Mouse (Mus musculus) adrenal gland, adult (tissue): ENCODE data around the gene Abca16.

Experiments used
- DNase-seq, 2 experiments: peaks; one replicate each; pipeline ENCODE4 v3.0.0; 2022 to 2023; ENCODE audit warnings: low spot score in 1 of 2; ENCODE audit not compliant: inconsistent age in 2 of 2

Gene Abca16

DNA sequence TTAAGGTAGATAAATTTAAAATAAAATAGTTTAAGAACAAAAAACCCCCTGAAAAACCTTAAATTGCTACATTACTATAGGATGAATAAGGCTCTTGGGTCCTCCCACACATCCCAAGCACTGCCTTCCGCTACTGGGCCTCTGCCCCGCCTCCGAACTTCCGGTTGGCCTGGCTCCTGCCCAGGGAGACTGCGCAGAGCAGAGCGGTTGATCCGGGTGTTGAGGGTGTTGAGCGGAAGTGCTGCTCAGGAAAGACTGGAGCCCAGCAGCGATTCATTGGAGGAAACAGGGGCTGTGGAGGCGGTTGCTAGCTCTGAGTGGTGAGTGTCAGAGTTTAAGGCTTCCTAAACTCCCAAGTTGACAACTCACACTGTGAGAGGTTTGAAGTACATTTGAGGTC is at the start of gene Abca16:
Gene Abca16, plus strand, starts transcription at position 201 of the 400 bp plus-strand sequence.
- no peak for DNase-seq

DNA sequence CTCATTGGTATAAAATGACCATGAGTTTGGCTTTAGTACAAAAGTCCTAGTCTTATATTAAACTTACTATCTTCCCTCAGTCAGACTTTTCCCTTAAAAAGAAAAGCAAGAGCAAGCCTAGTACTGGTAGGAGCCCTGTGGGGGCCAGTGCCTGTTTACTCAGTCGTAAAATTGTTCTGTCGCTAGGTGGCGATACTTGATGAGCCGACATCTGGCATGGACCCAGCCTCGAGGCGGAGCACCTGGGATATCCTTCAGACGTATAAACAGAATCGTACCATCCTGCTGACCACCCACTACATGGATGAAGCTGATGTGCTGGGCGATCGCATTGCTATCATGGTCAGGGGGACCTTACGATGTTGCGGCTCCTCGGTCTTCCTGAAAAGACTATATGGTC is 48.3 kb upstream of the Abca16 start:
- peak in 1 of 2 experiments; percentile 3 for DNase-seq

DNA sequence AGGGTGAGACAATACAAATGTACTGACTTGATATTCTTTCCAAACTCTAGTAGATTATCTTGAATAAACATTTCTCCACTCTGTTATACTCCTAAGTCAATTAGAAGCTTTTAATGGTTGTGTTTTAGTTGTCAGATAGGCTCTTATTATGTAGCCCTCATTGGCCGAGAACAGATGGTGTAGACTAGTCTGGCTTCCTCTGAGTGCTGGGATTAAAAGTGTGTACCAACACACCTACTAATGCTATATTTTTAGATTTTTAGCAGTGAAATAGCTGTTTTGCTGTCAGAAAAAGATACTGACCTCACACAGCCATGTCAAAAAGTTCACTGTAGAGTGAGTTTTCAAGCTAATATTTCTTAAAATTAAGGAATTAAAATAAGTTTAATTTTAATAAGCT is 2.9 kb downstream of the Abca16 start:
- no peak for DNase-seq

DNA sequence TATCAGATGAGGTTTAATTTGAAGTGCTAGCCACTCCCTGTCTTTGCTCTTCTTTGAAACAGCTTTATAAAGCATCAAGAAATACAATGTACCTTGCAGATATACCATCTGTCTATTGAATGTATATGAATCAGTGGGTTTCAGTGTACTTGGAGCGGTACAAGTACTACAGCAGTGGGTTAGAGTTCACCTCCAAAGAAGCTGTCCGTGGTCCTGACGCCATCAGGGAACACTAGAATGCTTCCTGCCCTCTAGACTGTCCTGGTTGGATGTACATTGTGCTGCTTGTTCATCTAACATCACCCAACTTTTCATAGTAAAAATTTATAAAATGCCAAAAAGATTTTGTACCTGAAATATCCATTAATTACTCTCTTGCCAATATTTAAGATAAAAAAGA is 17.2 kb downstream of the Abca16 start:
- no peak for DNase-seq

DNA sequence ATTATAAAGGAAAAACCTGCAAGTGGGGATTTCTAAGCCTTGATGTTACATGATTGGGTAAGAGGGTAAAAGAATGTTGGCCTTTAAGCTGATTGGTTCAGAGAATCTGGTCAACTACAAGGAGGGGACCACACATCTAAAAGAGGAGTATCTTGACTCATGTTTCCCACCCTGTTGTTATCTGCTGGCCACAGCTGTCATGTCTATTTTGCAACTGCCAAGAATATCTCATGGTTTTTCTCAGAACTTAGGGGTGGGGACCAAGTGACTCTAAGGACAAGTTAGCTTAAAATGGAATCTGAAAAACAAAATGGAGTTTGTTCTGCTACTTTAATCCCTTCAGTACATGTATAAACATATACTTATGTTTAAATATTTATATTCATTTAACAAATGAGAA is 22.0 kb downstream of the Abca16 start:
- no peak for DNase-seq

DNA sequence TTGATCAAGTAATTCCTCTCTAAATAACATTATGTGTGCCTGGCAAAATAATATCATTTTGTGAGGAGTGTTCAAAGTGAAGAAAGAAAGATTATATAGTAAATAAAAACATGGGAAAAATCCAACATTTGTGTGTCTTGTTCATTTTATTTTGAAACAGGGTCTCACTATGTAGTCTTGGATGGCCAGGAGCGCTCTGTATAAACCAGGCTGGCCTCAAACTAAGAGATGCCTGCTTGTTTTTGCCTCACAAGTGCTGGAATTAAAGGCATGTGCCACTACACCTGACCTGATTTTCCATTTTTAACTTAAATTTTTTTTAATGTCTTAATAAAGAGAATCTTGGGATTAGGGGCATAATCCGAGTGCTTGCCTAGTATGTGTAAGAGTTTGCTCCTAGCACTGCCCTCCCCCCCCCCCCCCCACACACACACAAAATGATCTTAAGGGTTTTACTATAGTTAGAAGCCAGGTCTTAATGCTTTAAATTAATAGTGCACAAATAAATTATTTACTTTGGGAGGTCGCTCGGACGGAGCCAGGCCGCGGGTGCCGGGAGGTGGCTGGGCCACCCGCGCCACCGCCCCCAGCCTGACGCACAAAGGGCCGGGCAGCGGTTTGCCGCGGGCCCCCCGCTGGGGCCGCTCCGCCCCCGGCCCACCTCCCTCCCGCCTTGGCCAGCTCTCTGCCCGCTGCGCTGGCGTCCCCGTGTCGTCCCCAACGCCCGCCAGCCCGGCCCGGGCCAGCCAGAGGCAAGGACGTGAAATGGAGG is 94.6 kb downstream of the Abca16 start:
- no peak for DNase-seq

DNA sequence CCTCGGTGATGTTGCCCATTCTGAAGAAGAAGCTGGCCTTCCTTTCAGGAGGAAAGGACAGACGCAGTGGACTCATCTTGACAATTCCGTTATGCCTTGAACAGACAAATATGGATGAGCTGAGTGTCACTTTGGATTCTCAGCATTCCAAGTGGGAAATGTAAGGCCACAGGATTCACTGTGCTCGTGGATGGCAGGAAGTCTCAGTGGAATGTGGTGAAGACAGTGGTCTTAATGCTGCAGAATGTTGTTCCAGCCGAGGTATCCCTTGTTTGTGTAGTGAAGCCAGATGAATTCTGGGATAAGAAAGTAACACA is 95.2 kb downstream of the Abca16 start:
- DNase-seq = no peak

DNA sequence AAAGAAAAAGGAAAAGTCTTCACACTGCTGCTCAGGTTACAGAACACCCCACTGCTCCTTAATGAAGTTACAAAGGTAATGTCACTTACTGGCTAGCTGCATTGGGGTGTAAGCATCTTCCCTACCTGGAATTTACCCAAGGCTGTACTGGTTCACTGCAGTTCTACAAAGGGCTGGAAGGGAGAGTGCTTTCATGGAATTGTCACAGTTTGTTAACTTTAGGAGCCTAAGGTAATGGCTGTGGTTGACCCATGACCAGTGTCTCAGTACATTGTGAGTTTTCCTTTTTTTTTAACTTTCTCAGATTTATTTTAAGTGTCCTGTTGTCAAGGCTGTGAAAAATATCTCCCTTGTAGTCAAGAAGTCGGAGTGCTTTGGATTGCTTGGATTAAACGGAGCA is 125.4 kb downstream of the Abca16 start:
- DNase-seq = no peak

DNA sequence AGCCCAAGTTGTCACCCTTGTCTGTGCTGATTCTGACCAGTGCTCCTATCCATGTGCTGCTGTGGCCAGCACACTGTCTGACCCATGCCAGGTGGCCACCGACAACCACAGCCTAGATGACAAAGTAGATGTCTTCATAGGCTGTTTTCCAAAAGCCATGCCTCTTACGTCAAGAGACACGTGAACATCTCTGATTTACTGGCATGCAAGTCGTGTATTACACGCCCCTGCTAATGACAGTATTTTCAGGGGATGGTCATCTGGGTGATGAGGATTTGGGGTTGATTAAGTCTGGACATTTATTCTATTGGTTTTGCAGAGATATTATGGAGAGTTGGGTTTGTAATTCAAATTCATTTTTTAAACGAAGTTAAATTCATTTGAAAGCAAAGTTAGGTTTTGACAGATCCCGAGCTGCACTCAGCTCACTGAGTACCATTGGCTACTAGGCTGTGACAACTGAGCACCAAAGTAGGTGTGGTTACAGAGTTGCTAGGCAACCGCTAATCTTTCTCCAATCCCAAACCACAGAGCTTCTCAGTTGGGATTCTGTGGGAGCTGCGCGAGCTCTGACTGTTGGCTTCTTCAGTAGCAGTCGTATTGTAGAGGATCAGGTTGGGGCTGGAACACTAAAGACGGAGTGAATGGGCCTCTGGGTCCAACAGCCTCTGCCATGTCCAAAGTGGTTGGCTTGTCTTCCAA is 143.2 kb downstream of the Abca16 start:
- no peak for DNase-seq

DNA sequence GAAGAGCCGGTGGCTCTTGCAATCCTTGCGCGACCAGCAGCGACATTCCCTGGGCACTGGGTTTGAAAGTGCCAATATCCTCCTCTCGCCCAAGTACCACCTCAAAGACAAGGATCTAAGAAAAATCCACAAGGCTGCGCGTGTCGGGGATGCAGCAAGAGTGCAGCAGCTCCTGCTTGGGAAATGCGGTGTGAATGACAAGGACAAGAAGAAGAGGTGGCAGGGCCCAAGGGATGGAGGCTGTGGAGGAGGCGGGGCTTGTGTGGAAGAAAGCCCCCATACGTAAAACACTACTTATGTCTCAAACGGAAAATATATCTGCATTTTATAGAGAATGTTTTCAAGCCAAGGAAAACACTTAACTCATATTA is 143.7 kb downstream of the Abca16 start:
- no peak for DNase-seq

DNA sequence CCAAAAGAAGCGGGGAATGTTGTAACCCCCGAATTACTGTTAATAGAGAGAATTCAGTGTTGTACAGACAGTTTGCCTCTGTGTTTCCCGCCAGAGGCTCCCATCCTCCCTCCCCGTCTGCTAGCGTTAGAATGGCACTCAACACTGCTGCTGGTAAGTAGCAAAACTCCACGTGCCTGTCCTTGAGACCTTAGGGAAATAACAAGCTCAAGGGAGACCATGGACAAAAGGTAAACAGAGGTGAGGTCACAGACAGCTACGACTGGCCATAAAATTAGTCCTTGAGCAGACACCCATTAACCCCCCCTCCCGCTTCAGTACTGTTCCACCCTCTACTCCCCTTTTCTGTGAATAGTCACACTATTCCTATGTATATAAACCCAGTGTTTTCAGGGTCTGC is 157.9 kb downstream of the Abca16 start:
- no peak for DNase-seq

DNA sequence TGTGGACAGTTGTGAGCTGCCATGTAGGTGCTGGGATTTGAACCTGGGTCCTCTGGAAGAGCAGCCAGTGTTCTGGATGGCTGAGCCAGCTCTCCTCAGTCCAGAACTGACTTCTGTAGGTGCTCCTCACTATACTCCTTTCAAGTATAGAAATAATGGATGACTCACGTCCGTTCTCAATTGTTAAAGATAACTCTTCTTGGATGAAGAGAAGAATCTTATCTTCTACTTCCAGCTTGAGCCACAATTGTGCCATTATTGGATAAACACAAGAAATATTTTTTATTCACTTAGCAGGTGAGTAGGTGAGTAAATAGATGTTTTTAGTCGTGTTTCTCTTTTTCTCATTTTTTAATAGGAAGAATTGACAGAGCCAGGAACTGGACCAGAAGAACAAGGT is 167.1 kb downstream of the Abca16 start:
- DNase-seq = no peak
